Mouse (Mus musculus) retina, postnatal 7 days (tissue): Measurements from ENCODE around the gene Myo5c.

ENCODE experiments used
- DNase-seq: peaks from one replicate; pipeline ENCODE4 v3.0.0-alpha.2; 2012; ENCODE audit warnings: low read depth, low spot score

Gene Myo5c

DNA sequence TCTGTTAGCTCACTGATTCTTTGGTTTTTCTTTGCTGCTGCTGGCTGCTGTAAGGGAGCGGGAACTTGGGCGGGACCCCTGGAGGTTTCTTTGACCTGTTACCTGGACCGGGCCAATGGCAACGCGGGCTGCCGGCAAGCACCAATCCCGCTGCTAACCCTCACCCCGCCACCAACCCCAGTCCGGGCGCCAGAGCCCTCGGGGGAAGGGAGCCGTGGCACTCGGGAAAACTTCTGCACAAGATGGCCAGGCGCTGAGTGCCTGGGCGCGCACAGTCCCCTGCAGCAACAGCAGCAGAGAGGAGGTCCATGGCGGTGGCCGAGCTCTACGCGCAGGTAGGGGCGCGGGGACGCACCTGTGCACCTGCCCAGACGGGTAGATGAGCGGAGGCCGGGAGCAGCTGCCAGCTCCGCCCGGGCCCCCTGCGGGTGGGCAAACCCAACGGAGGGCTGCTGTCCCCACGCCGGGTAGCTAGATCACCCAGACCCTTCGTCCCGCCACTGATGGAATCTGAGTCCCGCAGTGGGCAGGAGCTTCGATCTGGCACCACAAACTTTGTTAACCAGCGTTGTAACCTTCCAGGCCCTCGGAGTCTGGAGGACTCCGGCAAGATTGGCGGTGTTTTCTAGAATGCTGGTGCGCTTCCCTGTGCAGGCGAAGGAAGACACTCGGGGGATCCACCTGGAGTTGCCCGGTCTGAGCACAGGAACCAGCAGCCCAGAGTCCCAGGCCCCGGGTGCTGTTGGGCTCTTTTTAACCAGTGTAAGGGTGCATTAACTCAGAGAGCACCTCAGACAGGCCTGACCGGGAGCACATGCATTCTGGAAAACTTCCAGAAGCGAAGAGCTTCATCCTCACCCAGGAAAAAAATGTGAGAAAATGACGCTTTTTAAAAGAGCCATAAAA is at the start of gene Myo5c:
Gene Myo5c (plus strand): TSS at position 180 of the 906 bp plus-strand sequence.
- no peak for DNase-seq

GRCm38 (mm10) chr9:75187646-75188260 is 44.1 kb upstream of the Myo5c start:
- no peak for DNase-seq

DNA sequence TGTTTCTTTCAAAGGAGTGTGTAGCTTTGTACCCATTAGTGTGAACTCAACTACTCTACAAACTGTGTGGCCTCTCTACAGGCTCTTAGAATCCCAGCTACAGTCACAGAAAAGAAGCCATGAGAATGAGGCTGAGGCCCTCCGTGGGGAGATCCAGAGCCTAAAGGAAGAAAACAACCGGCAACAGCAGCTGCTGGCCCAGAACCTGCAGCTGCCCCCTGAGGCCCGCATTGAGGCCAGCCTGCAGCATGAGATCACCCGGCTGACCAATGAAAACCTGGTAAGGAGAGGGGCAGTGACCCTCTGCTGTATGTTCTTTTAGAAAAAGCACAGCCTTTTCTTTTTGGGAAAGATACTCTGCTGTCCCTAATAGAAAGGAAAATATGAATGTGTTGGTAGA is 38.0 kb upstream of the Myo5c start:
- DNase-seq: no peak

- DNase-seq: no peak
Observed at GRCm38 (mm10) chr9:75196335-75196734, 35.5 kb upstream of the Myo5c start.

DNA sequence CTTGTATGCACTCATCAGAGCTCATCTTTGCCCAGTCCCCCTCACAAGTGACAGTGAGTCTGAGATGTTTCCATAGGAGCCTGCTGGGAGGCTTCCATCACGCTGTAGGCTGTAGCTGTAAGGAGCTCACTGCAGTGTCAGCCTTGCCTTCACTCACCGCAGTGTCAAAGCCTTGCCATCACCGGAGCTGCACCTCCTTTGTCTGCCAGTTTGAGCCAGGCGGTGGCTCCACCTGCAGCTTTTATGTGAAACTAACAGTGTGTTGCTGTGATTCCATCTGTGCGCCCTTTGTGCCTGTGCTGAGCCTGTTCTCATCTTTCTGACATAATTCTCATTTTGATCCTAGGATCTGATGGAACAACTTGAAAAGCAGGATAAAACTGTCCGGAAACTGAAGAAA is 34.5 kb upstream of the Myo5c start:
- DNase-seq: peak; percentile 8

- DNase-seq: no peak
Observed at GRCm38 (mm10) chr9:75201506-75201905, 30.3 kb upstream of the Myo5c start.

DNA sequence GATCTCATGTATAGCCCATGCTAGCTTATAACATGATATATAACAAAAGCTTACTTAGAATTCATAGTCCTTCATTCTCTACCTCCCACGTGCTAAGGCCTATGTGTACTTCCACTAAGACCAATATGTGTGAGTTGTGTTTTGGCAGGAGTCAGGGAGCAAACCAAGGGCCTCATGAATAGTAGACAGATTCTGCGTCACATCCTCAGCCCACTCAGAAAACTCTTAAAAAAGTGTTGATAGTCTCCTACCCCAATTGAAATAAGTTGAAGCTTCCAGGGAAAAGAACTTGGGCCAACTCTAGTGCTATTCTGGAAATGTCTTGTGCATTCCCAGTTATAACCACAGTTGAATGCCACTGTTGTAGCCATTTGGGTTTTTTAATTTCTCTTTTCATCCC is 29.8 kb upstream of the Myo5c start:
- DNase-seq: no peak

GRCm38 (mm10) chr9:75209246-75209645 is 22.6 kb upstream of the Myo5c start:
- no peak for DNase-seq

- DNase-seq: no peak
Observed at GRCm38 (mm10) chr9:75210269-75210668, 21.6 kb upstream of the Myo5c start.

DNA sequence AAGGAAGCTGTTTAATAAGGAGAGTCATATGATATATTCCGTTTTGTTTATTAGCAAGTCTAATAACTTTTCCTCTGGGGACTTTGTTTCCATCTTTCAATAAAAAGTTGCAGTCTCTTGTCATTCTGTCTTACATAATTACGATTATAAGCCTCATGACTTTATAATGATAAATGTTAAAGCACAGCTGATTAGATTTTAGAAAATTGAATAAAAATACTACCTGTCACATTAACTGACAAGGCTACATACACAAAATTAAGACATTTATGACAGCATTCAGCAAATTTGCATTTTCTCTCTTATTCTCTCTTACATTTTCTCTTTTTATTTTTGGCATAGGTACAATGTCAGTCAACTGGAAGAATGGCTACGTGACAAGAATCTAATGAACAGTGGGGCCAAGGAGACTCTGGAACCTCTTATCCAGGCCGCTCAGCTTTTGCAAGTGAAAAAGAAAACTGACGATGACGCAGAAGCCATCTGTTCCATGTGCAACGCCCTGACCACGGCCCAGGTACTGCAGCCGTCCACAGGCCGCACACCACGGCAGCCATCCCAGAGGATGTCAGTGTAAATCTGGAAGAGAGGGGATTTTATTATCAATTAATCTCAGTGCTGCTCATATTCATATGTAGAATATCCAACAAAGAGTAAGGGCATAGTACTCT is 16.9 kb upstream of the Myo5c start:
- no peak for DNase-seq

GRCm38 (mm10) chr9:75219942-75220341 is 11.9 kb upstream of the Myo5c start:
- no peak for DNase-seq

DNA sequence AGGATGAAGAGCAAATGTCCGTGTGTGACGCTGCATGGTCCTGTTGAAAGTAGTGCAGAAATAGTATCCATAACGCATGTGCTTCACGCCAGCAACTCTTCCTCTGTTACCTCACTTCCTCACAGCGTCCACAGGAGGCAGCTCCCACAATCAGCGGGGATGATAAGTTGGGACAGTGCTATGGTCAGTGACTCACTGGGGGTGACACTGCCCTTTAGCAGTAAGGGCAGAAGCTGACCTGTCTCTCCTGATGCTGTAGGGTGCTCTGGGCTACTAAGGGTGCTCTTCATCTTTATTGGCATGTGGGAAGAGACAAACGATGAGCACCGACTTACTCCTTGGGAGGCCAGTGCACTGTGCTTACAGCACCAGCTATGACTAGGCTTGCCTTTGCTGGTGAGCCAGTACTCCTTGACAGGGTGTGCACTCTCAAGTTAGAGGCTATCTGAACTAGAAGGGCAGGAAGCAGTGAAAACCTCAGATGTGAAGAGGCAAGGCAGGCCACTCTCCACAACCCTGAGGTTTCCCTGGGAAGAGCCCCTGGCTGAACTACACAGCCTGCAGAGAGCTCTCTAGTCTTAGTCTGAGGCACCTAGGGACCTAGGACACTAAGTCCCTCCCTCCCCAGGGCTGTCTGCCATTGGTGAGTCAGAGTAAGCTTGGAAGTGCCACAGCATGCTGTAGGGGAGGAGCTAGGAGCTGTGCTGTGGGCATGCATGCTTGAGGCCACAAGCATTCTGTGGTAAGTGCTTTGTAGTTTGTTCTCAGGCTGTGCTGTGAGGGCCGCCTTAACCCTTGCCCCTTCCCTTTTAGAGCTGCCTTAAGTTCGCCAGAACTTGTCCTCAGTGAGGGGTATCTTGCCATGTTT is 10.2 kb upstream of the Myo5c start:
- DNase-seq: no peak

DNA sequence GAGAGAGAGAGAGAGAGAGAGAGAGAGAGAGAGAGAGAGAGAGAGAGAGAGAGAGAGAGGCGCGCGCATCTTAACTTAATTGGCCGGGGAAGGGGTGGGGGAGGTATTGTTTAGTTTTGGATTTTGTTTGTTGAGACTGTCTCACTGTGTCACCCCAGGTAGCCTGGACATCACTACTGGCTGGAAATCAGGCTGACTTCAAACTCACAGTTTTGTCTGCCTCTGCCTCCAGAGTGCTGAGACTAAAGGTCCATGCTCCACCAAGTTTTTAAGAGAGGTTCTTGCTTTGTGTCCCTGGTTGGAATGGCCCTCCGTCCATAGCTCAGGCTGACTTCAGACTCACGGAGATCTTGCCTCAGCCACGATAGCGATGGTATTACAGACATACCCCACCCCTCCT is 1.0 kb downstream of the Myo5c start:
- DNase-seq: no peak

- DNase-seq: no peak
Observed at GRCm38 (mm10) chr9:75234271-75234741, 2.5 kb downstream of the Myo5c start.

DNA sequence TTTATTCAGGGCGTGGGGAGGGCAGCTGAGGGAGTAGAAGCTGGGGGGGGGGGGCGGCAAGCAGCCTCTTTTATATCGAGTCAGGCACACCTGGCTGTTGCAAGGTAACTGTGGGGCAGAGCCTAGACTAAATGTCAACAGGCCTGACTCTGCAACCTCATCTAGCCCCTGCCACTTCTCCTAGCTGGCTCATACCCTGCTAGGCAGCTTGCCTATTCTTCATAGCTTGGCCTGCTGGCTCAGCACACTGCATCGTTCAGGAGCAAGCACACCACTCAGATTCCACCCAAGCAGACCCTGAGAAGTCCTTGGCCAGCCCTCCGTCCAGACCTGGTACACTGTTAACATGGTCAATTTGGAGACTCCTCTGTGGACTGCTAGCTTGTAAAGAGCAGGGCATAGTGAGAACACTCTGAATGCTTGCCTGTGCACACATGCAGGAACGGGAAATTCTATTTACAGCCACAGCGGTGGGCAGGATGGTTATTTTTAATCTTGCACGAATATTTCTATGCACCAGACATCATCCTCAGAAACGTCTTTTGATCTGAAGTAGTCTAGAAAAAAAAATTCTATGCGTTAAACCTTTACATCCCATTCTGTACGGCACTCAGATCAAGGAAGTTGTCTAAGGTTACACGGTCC is 3.3 kb downstream of the Myo5c start:
- DNase-seq: no peak

DNA sequence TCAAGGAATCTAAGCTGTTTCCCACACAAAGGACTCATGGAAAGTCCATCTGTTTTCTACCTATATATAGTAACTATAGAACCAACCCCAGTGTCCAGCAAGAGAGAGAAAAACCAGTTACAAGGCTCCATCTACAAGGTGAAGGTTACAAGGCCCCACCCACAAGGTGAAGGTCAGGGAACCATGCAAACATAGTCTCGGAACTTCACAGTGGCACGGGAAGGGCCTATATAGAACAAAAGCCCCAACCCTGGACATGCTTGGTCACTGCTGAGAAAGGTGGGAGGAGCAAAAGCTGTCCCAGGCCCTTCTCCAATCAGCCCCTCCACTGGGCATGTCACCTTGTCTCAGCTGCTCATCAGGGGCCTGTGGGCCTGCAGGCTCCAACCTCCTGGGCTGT is 3.9 kb downstream of the Myo5c start:
- DNase-seq: no peak

GRCm38 (mm10) chr9:75236416-75237308 is 4.8 kb downstream of the Myo5c start:
- no peak for DNase-seq

GRCm38 (mm10) chr9:75238179-75238578 is 6.4 kb downstream of the Myo5c start:
- no peak for DNase-seq

- DNase-seq: no peak
Observed at GRCm38 (mm10) chr9:75243052-75243451, 11.2 kb downstream of the Myo5c start.
